Mouse (Mus musculus) lung, embryonic 16.5 days (tissue): ENCODE results near the gene Pik3ip1. TPM values are rescaled to one million over a fixed set of nuclear protein-coding genes. Genes with fewer than 3 reads are reported as not detected.
A peak's percentile ranks its signal among the peaks of the same experiment; 100 is the strongest.

Experiments used
- ATAC-seq: fragments of 200-750 bp; cut with Nextera tagmentation; 2 replicates; pipeline ENCODE4 v1.8.0; 2017; ENCODE audit warnings: low read depth, mild to moderate bottlenecking, moderate library complexity
- H3K27ac ChIP-seq: fragments of 300-500 bp; sonication (generic); 2 replicates; pipeline ENCODE4 v1.5.1; 2014; ENCODE audit warnings: mild to moderate bottlenecking, control low read depth, low read length
- H3K27me3 ChIP-seq: fragments of 300-500 bp; sonication (generic); 2 replicates; pipeline ENCODE4 v1.6.1; 2014; ENCODE audit warnings: low read depth, low read length, mixed read lengths; ENCODE audit not compliant: control insufficient read depth, insufficient read depth
- H3K36me3 ChIP-seq: fragments of 300-500 bp; sonication (generic); 2 replicates; pipeline ENCODE4 v1.6.1; 2014; ENCODE audit warnings: low read length; ENCODE audit not compliant: control insufficient read depth, insufficient read depth
- H3K4me1 ChIP-seq: fragments of 300-500 bp; sonication (generic); replicated peaks from 2 replicates; pipeline ENCODE4 v1.6.1; 2014; ENCODE audit warnings: low read length, mixed read lengths; ENCODE audit not compliant: control insufficient read depth, insufficient read depth
- H3K4me2 ChIP-seq: fragments of 300-500 bp; sonication (generic); 2 replicates; pipeline ENCODE4 v1.6.1; 2014; ENCODE audit warnings: low read depth, low read length, control low read depth
- H3K4me3 ChIP-seq: fragments of 300-500 bp; sonication (generic); 2 replicates; pipeline ENCODE4 v1.5.1; 2014; ENCODE audit warnings: mild to moderate bottlenecking, low read length, control low read depth
- H3K9ac ChIP-seq: fragments of 300-500 bp; sonication (generic); 2 replicates; pipeline ENCODE4 v1.6.1; 2014; ENCODE audit warnings: low read length, control low read depth
- H3K9me3 ChIP-seq: fragments of 300-500 bp; sonication (generic); 2 replicates; pipeline ENCODE4 v1.6.1; 2016; ENCODE audit warnings: low read length; ENCODE audit not compliant: control insufficient read depth
- WGBS: fragments of 180-500 bp; shearing (Covaris S2); extraction: QIAGEN DNeasy Blood & Tissue Kit; methylation state at CpG from one replicate; pipeline ENCODE4 v1.1.7; 2014; 5-methylcytosine and 5-hydroxymethylcytosine counted together
- polyA plus RNA-seq: library from polyadenylated mRNA; unstranded; fragments of >200 nt; fragmentation: Nextera tagmentation; extraction: Ambion mirVana; gene quantifications from 2 replicates; pipeline ENCODE4 v1.2.1, GENCODE M21; 2015

Gene Pik3ip1
- polyA plus RNA-seq, 1 experiment from 2014 or later: 11.8 TPM

- H3K4me3 ChIP-seq: peak overlapping the region; percentile 68
- H3K27ac ChIP-seq: peak overlapping the region; percentile 100
- H3K9ac ChIP-seq: peak overlapping the region; percentile 99
- WGBS: under 1% methylated on average over 71 of the region's 92 CpGs
- ATAC-seq: peak; percentile 66
- no peaks in the 10 kb centered on the region for H3K27me3 ChIP-seq
- peaks cover 33% of the 10 kb centered on the region for H3K4me1 ChIP-seq
- H3K36me3 ChIP-seq: peaks cover 9% of the 10 kb centered on the region; the same call in 1 of the 2 replicates
- H3K9me3 ChIP-seq: no peaks in the 10 kb centered on the region
- H3K4me2 ChIP-seq: peak overlapping the region; percentile 93
Measured at GRCm38 (mm10) chr11:3289803-3290639, 40.2 kb upstream of the Pik3ip1 start.

- ATAC-seq: no peak
- H3K36me3 ChIP-seq: peaks cover 12% of the 10 kb centered on the region; the same call in 1 of the 2 replicates
- peaks cover 37% of the 10 kb centered on the region for H3K4me1 ChIP-seq
- H3K27me3 ChIP-seq: no peaks in the 10 kb centered on the region
- peak overlapping the region; percentile 68 for H3K4me3 ChIP-seq
- H3K27ac ChIP-seq: peak overlapping the region; percentile 100
- peak overlapping the region; percentile 99 for H3K9ac ChIP-seq
- WGBS: under 1% methylated on average over 50 of the region's 50 CpGs
- peak overlapping the region; percentile 93 for H3K4me2 ChIP-seq
- no peaks in the 10 kb centered on the region for H3K9me3 ChIP-seq
Measured at GRCm38 (mm10) chr11:3290640-3291310, 39.4 kb upstream of the Pik3ip1 start.

GRCm38 (mm10) chr11:3291311-3292061 lies 38.7 kb upstream of the Pik3ip1 start:
- Histone ChIP-seq H3K4me1 (peaks cover 39% of the 10 kb centered on the region), H3K9ac (peak overlapping the region; percentile 99), H3K27me3 (no peaks in the 10 kb centered on the region), H3K27ac (peak overlapping the region; percentile 100), H3K4me2 (peak overlapping the region; percentile 93), H3K4me3 (peak overlapping the region; percentile 68), H3K36me3 (peaks cover 13% of the 10 kb centered on the region; the same call in 1 of the 2 replicates), H3K9me3 (no peaks in the 10 kb centered on the region)
- no peak for ATAC-seq
- WGBS: 2% methylated on average over 26 of the region's 26 CpGs

- WGBS: 0% methylated on average over 8 of the region's 8 CpGs
- peak overlapping the region; percentile 100 for H3K27ac ChIP-seq
- H3K27me3 ChIP-seq: no peaks in the 10 kb centered on the region
- H3K9ac ChIP-seq: peak overlapping the region; percentile 99
- H3K4me1 ChIP-seq: peaks cover 39% of the 10 kb centered on the region
- H3K4me3 ChIP-seq: peak overlapping the region; percentile 68
- H3K36me3 ChIP-seq: peaks cover 17% of the 10 kb centered on the region
- H3K4me2 ChIP-seq: peak overlapping the region; percentile 93
- no peaks in the 10 kb centered on the region for H3K9me3 ChIP-seq
- peak; percentile 18 for ATAC-seq
Measured at GRCm38 (mm10) chr11:3292062-3292421, 38.2 kb upstream of the Pik3ip1 start.

- H3K9ac ChIP-seq: peak overlapping the region; percentile 99
- no peaks in the 10 kb centered on the region for H3K27me3 ChIP-seq
- H3K4me3 ChIP-seq: peak overlapping the region; percentile 68
- H3K4me1 ChIP-seq: peaks cover 39% of the 10 kb centered on the region
- H3K36me3 ChIP-seq: peaks cover 20% of the 10 kb centered on the region
- peak; percentile 24 for ATAC-seq
- no peaks in the 10 kb centered on the region for H3K9me3 ChIP-seq
- peak overlapping the region; percentile 93 for H3K4me2 ChIP-seq
- 2% methylated on average over 8 of the region's 8 CpGs for WGBS
- peak overlapping the region; percentile 100 for H3K27ac ChIP-seq
Measured at GRCm38 (mm10) chr11:3292711-3293249, 37.4 kb upstream of the Pik3ip1 start.

GRCm38 (mm10) chr11:3293361-3293760 lies 36.8 kb upstream of the Pik3ip1 start:
- Histone ChIP-seq H3K4me1 (peaks cover 34% of the 10 kb centered on the region), H3K36me3 (peaks cover 23% of the 10 kb centered on the region), H3K4me2 (peak overlapping the region; percentile 93), H3K9me3 (no peaks in the 10 kb centered on the region), H3K27ac (peak overlapping the region; percentile 100), H3K4me3 (peak overlapping the region; percentile 68), H3K9ac (peak overlapping the region; percentile 99), H3K27me3 (no peaks in the 10 kb centered on the region)
- WGBS: 36% methylated on average over 4 of the region's 4 CpGs
- ATAC-seq: no peak

GRCm38 (mm10) chr11:3294641-3295040 lies 35.6 kb upstream of the Pik3ip1 start:
- Histone ChIP-seq H3K9ac (no peak overlapping the region), H3K4me1 (peaks cover 33% of the 10 kb centered on the region), H3K27ac (no peak overlapping the region), H3K4me2 (no peak overlapping the region), H3K9me3 (no peaks in the 10 kb centered on the region), H3K27me3 (no peaks in the 10 kb centered on the region), H3K36me3 (peaks cover 36% of the 10 kb centered on the region), H3K4me3 (no peak overlapping the region)
- WGBS: 72% methylated on average over 2 of the region's 2 CpGs
- ATAC-seq: no peak

- Histone ChIP-seq H3K4me3 (no peak overlapping the region), H3K9ac (no peak overlapping the region), H3K9me3 (no peaks in the 10 kb centered on the region), H3K27ac (no peak overlapping the region), H3K4me1 (peaks cover 33% of the 10 kb centered on the region), H3K27me3 (no peaks in the 10 kb centered on the region), H3K36me3 (peaks cover 48% of the 10 kb centered on the region), H3K4me2 (no peak overlapping the region)
- no peak for ATAC-seq
- WGBS: 57% methylated on average over 5 of the region's 5 CpGs
Measured at GRCm38 (mm10) chr11:3296056-3296455, 34.1 kb upstream of the Pik3ip1 start.
